Mouse (Mus musculus): ENCODE measurements at regions not wholly inside any gene's neighbourhood (a gene's known extent, or its start where the extent isn't known, plus 50 kb on each side); places are given as distances from the start of the nearest gene placed in this dataset.
"Not testable (repeated sequence)": the region's sequence is repeated elsewhere in the genome, so short reads cannot be mapped to it uniquely, and the experiment has no call there.

GRCm38 (mm10) chr8:17984779-17985178, 993.3 kb downstream of the Defb40 start:
- no peak for DNase-seq

- DNase-seq, result no peak
Observed at GRCm38 (mm10) chr8:17948848-17949247, 1029.2 kb downstream of the Defb40 start.

- no peak for DNase-seq
Observed at GRCm38 (mm10) chr8:17948053-17948834, 1029.8 kb downstream of the Defb40 start.

GRCm38 (mm10) chr8:17934696-17935095, 1043.4 kb downstream of the Defb40 start:
- DNase-seq, result no peak

- DNase-seq, result no peak
Observed at GRCm38 (mm10) chr8:17909316-17909715, 1068.7 kb downstream of the Defb40 start.

- DNase-seq, result not testable (repeated sequence)
Observed at GRCm38 (mm10) chr8:17888598-17888997, 1089.5 kb downstream of the Defb40 start.

- no peak for DNase-seq
Observed at GRCm38 (mm10) chr8:17863388-17863787, 1114.7 kb downstream of the Defb40 start.

Data from kidney, adult 8-10 months (tissue).